Comparison of ENCODE assay signal across 21 mouse cellular contexts in the genomic region with DNA sequence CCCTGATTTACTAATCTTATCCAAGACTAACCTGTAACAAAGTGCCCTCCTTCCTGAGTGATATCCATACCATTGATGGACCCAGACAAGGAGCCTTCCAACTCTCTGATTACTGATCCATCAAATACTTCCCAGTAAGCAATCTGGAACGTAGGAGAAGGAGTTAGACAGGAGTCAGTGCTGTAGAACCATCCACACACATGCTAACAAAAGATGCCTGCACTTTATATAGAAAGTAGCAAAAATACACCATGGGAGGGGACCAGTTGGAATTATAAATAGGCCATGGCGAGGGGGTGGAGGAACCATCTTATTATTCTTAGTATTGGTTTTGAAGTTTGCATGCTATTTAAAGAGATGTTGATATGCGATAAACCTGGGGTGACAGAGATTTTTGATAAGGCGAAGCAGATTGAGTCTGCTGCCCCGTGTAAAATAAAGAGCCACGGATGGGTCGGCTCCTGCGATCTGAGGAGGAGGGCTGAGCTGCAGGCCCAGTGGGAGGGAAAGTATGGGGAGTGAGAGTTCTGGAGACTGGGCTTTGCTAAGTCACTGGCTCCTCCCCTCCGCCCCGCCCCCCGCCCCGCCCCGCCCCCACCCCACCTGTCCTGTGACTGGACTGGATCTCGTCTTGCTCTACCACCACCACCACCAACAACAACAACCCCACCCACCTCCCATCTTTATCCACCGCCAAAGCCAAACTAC. TPM values are rescaled to one million over a fixed set of nuclear protein-coding genes. Genes with fewer than 3 reads are reported as not detected.
DNase-seq lines count a peak whose midpoint lies in the region; ATAC-seq and TF ChIP-seq lines count a peak whose summit lies in the region.
"Had no signal": no experiment of that assay in that cellular context is flagged by ENCODE, and none has a peak within 500 bp of the region (broad histone marks: within the 10 kb centered on the region; RNA-seq: fewer than 3 reads in every experiment).

No protein-coding gene starts in this region.

- 0 out of 2 replicates have a peak, but pooled peaks cover 5% of the 10 kb centered on the region for H3K27me3 ChIP-seq in heart, embryonic 13.5 days (replicated peaks)
- H3K27me3 ChIP-seq in kidney, postnatal 0 days (ENCODE audit: insufficient read depth, low read length), result no peaks in the 10 kb centered on the region
- H3K27me3 ChIP-seq in CH12.LX (replicated peaks), result peaks cover 45% of the 10 kb centered on the region

- 20% methylated on average over 10 of the region's 15 CpGs for WGBS in heart, embryonic 13.5 days
- WGBS in kidney, postnatal 0 days, result 12% methylated on average over 15 of the region's 15 CpGs

- H3K36me3 ChIP-seq in heart, embryonic 13.5 days, result no peaks in the 10 kb centered on the region
- no peaks in the 10 kb centered on the region for H3K36me3 ChIP-seq in kidney, postnatal 0 days (ENCODE audit: insufficient read depth, low read length)
- H3K36me3 ChIP-seq in CH12.LX (replicated peaks in 1 of 2; ENCODE audit: control insufficient read depth in 1 of 2, insufficient read depth in 1 of 2, low read length in 1 of 2), result no peaks in the 10 kb centered on the region
- H3K36me3 ChIP-seq: embryonic facial prominence, embryonic 12.5 days; hindbrain, embryonic 12.5 days; neural tube, embryonic 13.5 days had no signal

- H3K4me1 ChIP-seq in heart, embryonic 13.5 days, result peaks cover 10% of the 10 kb centered on the region
- H3K4me1 ChIP-seq in kidney, postnatal 0 days (replicated peaks; ENCODE audit: insufficient read depth, low read length), result peaks cover 11% of the 10 kb centered on the region; the same call in 1 of the 2 replicates
- peaks cover 3 to 20% of the 10 kb centered on the region in 2 experiments; a peak in 3 of 4 replicates for H3K4me1 ChIP-seq in CH12.LX (ENCODE audit: control insufficient read depth in 1 of 2, insufficient read depth in 2 of 2)

- in situ Hi-C loops in CH12.LX (cut with MboI; ENCODE audit: low pct_ligation_motif_present, low pct_unique_long_range_greater_than_20kb, low sequenced_read_pairs), result no loop called here

- intact Hi-C loops in heart, postnatal 14 days (cut with DNase I), result loop anchor here (2.0 kb wide), 1 partner anchor 108 kb away; no protein-coding TSS in a partner anchor

- no peak for TF ChIP-seq CTCF in kidney, postnatal 0 days (IDR thresholded peaks at IDR 0.05; ENCODE audit: low read depth)
- no peak for TF ChIP-seq CTCF in CH12.LX (conservative IDR thresholded peaks at IDR 0.05 in 1 of 2, IDR thresholded peaks at IDR 0.05 in 1 of 2; ENCODE audit: low read depth in 2 of 2, low read length in 2 of 2)

- TF ChIP-seq POLR2A in CH12.LX (IDR thresholded peaks at IDR 0.05; ENCODE audit: low read depth, low read length), result no peak

- no peak for TF ChIP-seq EP300 in CH12.LX (IDR thresholded peaks at IDR 0.05; ENCODE audit: low read length)

- dilution Hi-C loops in CH12.LX (cut with MboI; ENCODE audit: extremely low pct_ligation_motif_present, extremely low pct_unique_long_range_greater_than_20kb, low sequenced_read_pairs), result no loop called here

- no peaks in the 10 kb centered on the region for H3K9me3 ChIP-seq in heart, embryonic 13.5 days
- no peaks in the 10 kb centered on the region for H3K9me3 ChIP-seq in kidney, postnatal 0 days (replicated peaks; ENCODE audit: low read length)
- no peaks in the 10 kb centered on the region for H3K9me3 ChIP-seq in CH12.LX (replicated peaks; ENCODE audit: low read length)
- H3K9me3 ChIP-seq: embryonic facial prominence, embryonic 12.5 days; hindbrain, embryonic 12.5 days; neural tube, embryonic 13.5 days had no signal

- no peak for DNase-seq in heart, postnatal 14 days
- peak; percentile 32 for DNase-seq in kidney, postnatal 0 days (ENCODE audit: low spot score)
- DNase-seq in kidney, adult 11 months, result no peak
- no peak for DNase-seq in CH12.LX (ENCODE audit: extremely low read depth)
- peak; percentile 61 for DNase-seq in ZHBTc4 (ENCODE audit: low read depth, low spot score)
- DNase-seq in thymus, adult 18-20 months, result no peak
- DNase-seq in right cerebral cortex, postnatal 36 days (ENCODE audit: low spot score in 2 of 2), result no peak
- DNase-seq: adrenal gland, adult 8-10 months; cerebellum, adult 18-20 months; cerebellum, postnatal 36 days; gastrocnemius, postnatal 10 days; lung, adult 18-20 months; lung, postnatal 36 days; right cerebral cortex, postnatal 14 days; thymus, postnatal 36 days had no signal

- ATAC-seq in heart, embryonic 13.5 days (ENCODE audit: extremely low read depth, insufficient number of reproducible peaks, low FRiP score, low TSS enrichment), result no peak
- no peak for ATAC-seq in kidney, postnatal 0 days (replicated peaks; ENCODE audit: low FRiP score, low read depth)

- H3K27ac ChIP-seq in heart, embryonic 13.5 days (replicated peaks), result no peak overlapping the region
- H3K27ac ChIP-seq in kidney, postnatal 0 days, result no peak overlapping the region
- no peak overlapping the region for H3K27ac ChIP-seq in CH12.LX (ENCODE audit: insufficient read depth, low read depth)
- H3K27ac ChIP-seq: embryonic facial prominence, embryonic 12.5 days; hindbrain, embryonic 12.5 days; neural tube, embryonic 13.5 days had no signal

- H3K9ac ChIP-seq in heart, embryonic 13.5 days, result no peak overlapping the region
- no peak overlapping the region for H3K9ac ChIP-seq in kidney, postnatal 0 days (ENCODE audit: low read depth, low read length)
- H3K9ac ChIP-seq in CH12.LX (ENCODE audit: insufficient read depth, low read depth), result no peak overlapping the region
- H3K9ac ChIP-seq: embryonic facial prominence, embryonic 12.5 days; hindbrain, embryonic 12.5 days; neural tube, embryonic 13.5 days had no signal

- H3K4me3 ChIP-seq in heart, embryonic 13.5 days, result no peak overlapping the region
- no peak overlapping the region for H3K4me3 ChIP-seq in kidney, postnatal 0 days (replicated peaks; ENCODE audit: low read depth, low read length)
- no peak overlapping the region for H3K4me3 ChIP-seq in CH12.LX (replicated peaks in 1 of 3; ENCODE audit: low read depth in 2 of 3, low read length in 2 of 3, poor library complexity in 1 of 3)
- H3K4me3 ChIP-seq: embryonic facial prominence, embryonic 12.5 days; hindbrain, embryonic 12.5 days; neural tube, embryonic 13.5 days had no signal

- H3K79me2 ChIP-seq in CH12.LX (replicated peaks; ENCODE audit: control insufficient read depth, extremely low read depth, insufficient read depth, poor library complexity, severe bottlenecking), result no peaks in the 10 kb centered on the region

- H3K4me2 ChIP-seq in heart, embryonic 13.5 days, result peak overlapping the region; percentile 30; the same call in 1 of the 2 replicates
- peak overlapping the region; percentile 38; the same call in 1 of the 2 replicates for H3K4me2 ChIP-seq in kidney, postnatal 0 days (ENCODE audit: low read length)
- peak overlapping the region; percentile 40 for H3K4me2 ChIP-seq in CH12.LX (ENCODE audit: insufficient read depth, low read depth, poor library complexity, severe bottlenecking)
- H3K4me2 ChIP-seq: embryonic facial prominence, embryonic 12.5 days; hindbrain, embryonic 12.5 days; neural tube, embryonic 13.5 days had no signal

- no peak for TF ChIP-seq RAD21 in CH12.LX (IDR thresholded peaks at IDR 0.05; ENCODE audit: low read depth, low read length)

TF ChIP-seq in CH12.LX, 34 proteins besides CTCF, POLR2A, EP300 and RAD21:
- no peak for TF ChIP-seq MAZ (IDR thresholded peaks at IDR 0.05; ENCODE audit: low read depth, low read length)
- no peak for TF ChIP-seq E2F4 (IDR thresholded peaks at IDR 0.05; ENCODE audit: insufficient replicate concordance, low read depth, low read length)
- no peak for TF ChIP-seq ZKSCAN1 (IDR thresholded peaks at IDR 0.05; ENCODE audit: borderline replicate concordance, low read depth, low read length)
- no peak for TF ChIP-seq TBP (conservative IDR thresholded peaks at IDR 0.05; ENCODE audit: low read depth, low read length)
- TF ChIP-seq UBTF (IDR thresholded peaks at IDR 0.05; ENCODE audit: low read depth, low read length), result no peak
- TF ChIP-seq MYC (IDR thresholded peaks at IDR 0.05; ENCODE audit: low read depth, low read length), result no peak
- TF ChIP-seq MAX (IDR thresholded peaks at IDR 0.05; ENCODE audit: low read length), result no peak
- TF ChIP-seq ZC3H11A (IDR thresholded peaks at IDR 0.05; ENCODE audit: low read depth, low read length), result no peak
- no peak for TF ChIP-seq SIN3A (IDR thresholded peaks at IDR 0.05; ENCODE audit: low read length)
- no peak for TF ChIP-seq TCF12 (IDR thresholded peaks at IDR 0.05; ENCODE audit: low read depth, low read length)
- no peak for TF ChIP-seq MEF2A (IDR thresholded peaks at IDR 0.05; ENCODE audit: borderline replicate concordance, low read depth, low read length)
- TF ChIP-seq USF1 (IDR thresholded peaks at IDR 0.05; ENCODE audit: low read depth, low read length), result no peak
- TF ChIP-seq JUN (IDR thresholded peaks at IDR 0.05; ENCODE audit: insufficient read depth, low read depth, low read length), result no peak
- TF ChIP-seq JUND (conservative IDR thresholded peaks at IDR 0.05; ENCODE audit: low read depth, low read length), result no peak
- TF ChIP-seq USF2 (conservative IDR thresholded peaks at IDR 0.05; ENCODE audit: low read depth, low read length), result no peak
- no peak for TF ChIP-seq MXI1 (IDR thresholded peaks at IDR 0.05; ENCODE audit: low read depth, low read length)
- TF ChIP-seq ELF1 (IDR thresholded peaks at IDR 0.05; ENCODE audit: low read depth, low read length), result no peak

RNA-seq across cellular contexts. Expression of a gene that starts 4.5 kb away (rescaled TPM):
- polyA plus RNA-seq in heart, embryonic 13.5 days (2015; fragmentation: Nextera tagmentation; extraction: Ambion mirVana), result 0.80 and 0.87 TPM in 2 replicates
- 1 to 10 TPM; 3.3 to 3.4 TPM for total RNA-seq in heart, postnatal 14 days (2021)
- 1.8 and 2.3 TPM in 2 replicates for polyA plus RNA-seq in kidney, postnatal 0 days (2015; fragmentation: Nextera tagmentation; extraction: Ambion mirVana)
- total RNA-seq in CH12.LX (2012; rRNA removed) (not detected in 2 replicates), CH12.LX (2014; rRNA removed) (not detected in 2 replicates)
- not detected in 2 replicates for polyA plus RNA-seq in CH12.LX (2012; ENCODE audit: insufficient read length, low read depth)
- total RNA-seq: MEL; monocyte, adult 5-6 weeks had no signal

RNA-seq across cellular contexts. Expression of a gene that starts 38.9 kb away (rescaled TPM):
- 0.29 and 0.33 TPM in 2 replicates for polyA plus RNA-seq in heart, embryonic 13.5 days (2015; fragmentation: Nextera tagmentation; extraction: Ambion mirVana)
- total RNA-seq in heart, postnatal 14 days (2021), result under 1 TPM; 0.27 to 0.41 TPM
- 2.9 and 3.9 TPM in 2 replicates for polyA plus RNA-seq in kidney, postnatal 0 days (2015; fragmentation: Nextera tagmentation; extraction: Ambion mirVana)
- total RNA-seq in CH12.LX (2012; rRNA removed), result not detected in 2 replicates
- total RNA-seq in CH12.LX (2014; rRNA removed), result not detected in 2 replicates
- polyA plus RNA-seq in CH12.LX (2012; ENCODE audit: insufficient read length, low read depth), result 0.20 TPM in 1 of 2 replicates, not detected in the other
- total RNA-seq: adrenal gland, adult 8-10 months; MEL; monocyte, adult 5-6 weeks had no signal

RNA-seq across cellular contexts. Expression of a gene that starts 39.5 kb away (rescaled TPM):
- 50.6 and 58.1 TPM in 2 replicates for polyA plus RNA-seq in heart, embryonic 13.5 days (2015; fragmentation: Nextera tagmentation; extraction: Ambion mirVana)
- total RNA-seq in heart, postnatal 14 days (2021), result 10 to 100 TPM; 26.5 to 27.8 TPM
- polyA plus RNA-seq in kidney, postnatal 0 days (2015; fragmentation: Nextera tagmentation; extraction: Ambion mirVana), result 79.6 and 84.5 TPM in 2 replicates
- total RNA-seq in CH12.LX (2012; rRNA removed) (33.5 and 35.2 TPM in 2 replicates), CH12.LX (2014; rRNA removed) (31.8 and 39.2 TPM in 2 replicates)
- polyA plus RNA-seq in CH12.LX (2012; ENCODE audit: insufficient read length, low read depth), result 57.9 and 61.3 TPM in 2 replicates

Comparison
In these comparisons a context has a peak if more than half of its experiments do, and no peak if none do; other contexts are left out.
1. DNase-seq: peak in kidney, postnatal 0 days (single experiment) and ZHBTc4 (single experiment); none in heart, postnatal 14 days (0 of 2), kidney, adult 11 months (single experiment), CH12.LX (single experiment), thymus, adult 18-20 months (0 of 2) and right cerebral cortex, postnatal 36 days (0 of 2).
2. Peak in every context shown above with its lines, with median percentiles within 50 percentile points of each other: H3K4me2 ChIP-seq.